Mouse (Mus musculus): ENCODE data around the gene Pwp1.

Gene Pwp1

GRCm38 (mm10) chr10:85829085-85829853 lies at the start of gene Pwp1:
TSS of gene Pwp1 (plus strand) at chr10:85829494.
- in situ Hi-C loops (cut with MboI, MseI): loop anchor here (5.0 kb wide), 1 partner anchor 843 kb away; no protein-coding TSS in a partner anchor

- in situ Hi-C loops (cut with MboI, MseI): loop anchor here (5.0 kb wide), 1 partner anchor 705 kb away; no protein-coding TSS in a partner anchor
Measured at GRCm38 (mm10) chr10:85822143-85822696, 7.1 kb upstream of the Pwp1 start.

- in situ Hi-C loops (cut with MboI, MseI): loop anchor here (5.0 kb wide), 1 partner anchor 704 kb away; no protein-coding TSS in a partner anchor
Measured at GRCm38 (mm10) chr10:85823752-85824151, 5.5 kb upstream of the Pwp1 start.

- in situ Hi-C loops (cut with MboI, MseI): loop anchor here (5.0 kb wide), 1 partner anchor 844 kb away; no protein-coding TSS in a partner anchor
Measured at GRCm38 (mm10) chr10:85828722-85829084, 591 bp upstream of the Pwp1 start.

DNA sequence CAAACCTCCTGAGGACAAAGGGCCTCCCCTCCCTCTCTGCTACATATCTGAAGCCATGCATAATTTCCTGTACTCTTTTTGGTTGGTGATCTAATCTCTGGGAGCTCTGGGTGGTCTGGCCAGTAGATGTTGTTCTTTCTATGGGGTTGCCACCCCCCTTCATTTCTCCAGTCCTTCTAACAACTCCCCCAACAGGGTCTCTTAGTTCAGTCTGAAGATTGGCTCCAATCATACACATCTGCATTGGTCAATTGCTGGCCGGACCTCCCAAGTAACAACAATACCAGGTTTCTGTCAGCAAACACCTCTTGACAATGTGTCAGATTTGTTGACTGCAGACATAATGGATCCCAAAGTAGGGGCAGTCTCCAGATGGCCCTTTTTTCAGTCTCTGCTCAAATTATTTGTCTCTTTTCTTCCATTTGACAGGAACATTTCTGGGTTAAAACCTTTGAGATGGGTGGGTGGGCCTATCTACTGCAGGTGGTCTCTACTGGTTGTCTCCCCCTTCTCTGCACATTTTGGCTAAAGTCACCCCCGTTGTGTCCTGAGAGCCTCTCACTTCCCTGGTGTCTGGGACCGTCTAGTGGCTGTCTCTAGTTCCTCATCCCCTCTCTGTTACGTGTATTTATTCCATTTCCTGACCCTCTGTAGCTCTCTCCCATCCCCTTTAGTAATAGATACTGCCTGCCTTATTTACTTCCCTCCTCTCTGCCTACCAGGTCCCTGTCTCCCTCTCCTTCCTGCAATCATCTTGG lies 17.0 kb downstream of the Pwp1 start:
- in situ Hi-C loops (cut with MboI, MseI): no loop called here

- in situ Hi-C loops (cut with MboI, MseI): loop anchor here (5.0 kb wide), 1 partner anchor 35 kb away; no protein-coding TSS in a partner anchor
Measured at GRCm38 (mm10) chr10:85871698-85872478, 42.6 kb downstream of the Pwp1 start.

- in situ Hi-C loops (cut with MboI, MseI): loop anchor here (5.0 kb wide), 1 partner anchor 35 kb away; no protein-coding TSS in a partner anchor
Measured at GRCm38 (mm10) chr10:85872479-85872773, 43.1 kb downstream of the Pwp1 start.

- in situ Hi-C loops (cut with MboI, MseI): loop anchor here (5.0 kb wide), 1 partner anchor 33 kb away; no protein-coding TSS in a partner anchor
Measured at GRCm38 (mm10) chr10:85873861-85874544, 44.7 kb downstream of the Pwp1 start.

DNA sequence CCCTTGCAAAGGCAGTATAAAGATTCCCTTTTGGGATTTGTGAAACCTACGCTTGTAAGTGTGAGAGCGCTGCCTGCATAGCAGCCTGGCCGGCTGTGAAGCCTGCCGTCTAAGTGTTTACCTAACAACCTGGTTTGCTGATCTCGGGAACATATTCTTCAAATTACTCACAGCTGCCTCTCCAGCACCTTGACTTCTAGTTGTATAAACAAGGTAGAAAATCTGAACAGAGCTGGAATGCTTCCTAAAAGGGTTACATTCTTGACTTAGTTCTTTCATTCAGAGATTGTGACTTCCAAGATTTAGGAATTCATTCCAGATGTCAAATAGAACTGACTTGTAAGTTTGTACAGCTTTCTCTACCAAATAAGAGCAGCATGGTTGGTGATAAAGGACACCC lies 46.5 kb downstream of the Pwp1 start:
- in situ Hi-C loops (cut with MboI, MseI): loop anchor here (5.0 kb wide), 1 partner anchor 81 kb away; the partner anchor contains the start of gene Rtcb

GRCm38 (mm10) chr10:85879886-85880486 lies 50.7 kb downstream of the Pwp1 start:
- in situ Hi-C loops (cut with MboI, MseI): loop anchor here (5.0 kb wide), 1 partner anchor 77 kb away; the partner anchor contains the start of gene Rtcb

GRCm38 (mm10) chr10:85916498-85917309 lies 87.4 kb downstream of the Pwp1 start, which contains the start of gene Prdm4:
TSS of gene Prdm4 (minus strand) at chr10:85917142.
- in situ Hi-C loops (cut with MboI, MseI): no loop called here

GRCm38 (mm10) chr10:85927676-85928445 lies 98.6 kb downstream of the Pwp1 start, which contains the start of gene Ascl4:
TSS of gene Ascl4 (plus strand) at chr10:85927681.
- in situ Hi-C loops (cut with MboI, MseI): no loop called here

- in situ Hi-C loops (cut with MboI, MseI): no loop called here
Measured at GRCm38 (mm10) chr10:85928499-85929207, 99.4 kb downstream of the Pwp1 start.

GRCm38 (mm10) chr10:85929208-85929591 lies 99.9 kb downstream of the Pwp1 start:
- in situ Hi-C loops (cut with MboI, MseI): no loop called here

GRCm38 (mm10) chr10:85929962-85930361 lies 100.7 kb downstream of the Pwp1 start:
- in situ Hi-C loops (cut with MboI, MseI): no loop called here

- in situ Hi-C loops (cut with MboI, MseI): no loop called here
Measured at GRCm38 (mm10) chr10:85936280-85936965, 107.1 kb downstream of the Pwp1 start.

Data from T-helper 1 cell (primary cell).